Mouse (Mus musculus) liver, embryonic 11.5 days (tissue): ENCODE data around the gene Olfr502. TPM values are rescaled to one million over a fixed set of nuclear protein-coding genes. Genes with fewer than 3 reads are reported as not detected.
"Not testable (repeated sequence)": the region's sequence is repeated elsewhere in the genome, so short reads cannot be mapped to it uniquely, and the experiment has no call there.

Source experiments
- ATAC-seq: fragments of 200-750 bp; cut with Nextera tagmentation; replicated peaks from 2 replicates; pipeline ENCODE4 v1.8.0; 2017; ENCODE audit warnings: moderate number of reproducible peaks, mild to moderate bottlenecking, moderate TSS enrichment, moderate library complexity; ENCODE audit not compliant: low FRiP score
- DNase-seq: peaks from one replicate; pipeline ENCODE4 v3.0.0-alpha.2; 2017; ENCODE audit warnings: low spot score
- H3K27ac ChIP-seq: fragments of 300-500 bp; sonication (generic); 2 replicates; pipeline ENCODE4 v1.5.1; 2014; ENCODE audit warnings: mild to moderate bottlenecking, low read depth, low read length, control low read depth
- H3K27me3 ChIP-seq: fragments of 300-500 bp; sonication (generic); replicated peaks from 2 replicates; pipeline ENCODE4 v1.6.1; 2014; ENCODE audit warnings: low read length, mixed read lengths; ENCODE audit not compliant: control insufficient read depth, insufficient read depth
- H3K36me3 ChIP-seq: fragments of 300-500 bp; sonication (generic); 2 replicates; pipeline ENCODE4 v1.6.1; 2014; ENCODE audit warnings: mild to moderate bottlenecking, low read length, moderate library complexity, mixed read lengths; ENCODE audit not compliant: control insufficient read depth, insufficient read depth
- H3K4me1 ChIP-seq: fragments of 300-500 bp; sonication (generic); replicated peaks from 2 replicates; pipeline ENCODE4 v1.6.1; 2014; ENCODE audit warnings: low read length, mixed read lengths; ENCODE audit not compliant: control insufficient read depth, insufficient read depth
- H3K4me2 ChIP-seq: fragments of 300-500 bp; sonication (generic); 2 replicates; pipeline ENCODE4 v1.6.1; 2014; ENCODE audit warnings: mild to moderate bottlenecking, control low read depth, moderate library complexity
- H3K4me3 ChIP-seq: fragments of 300-500 bp; sonication (generic); 2 replicates; pipeline ENCODE4 v1.5.1; 2014; ENCODE audit warnings: low read depth, low read length, control low read depth
- H3K9ac ChIP-seq: fragments of 300-500 bp; sonication (generic); 2 replicates; pipeline ENCODE4 v1.6.1; 2014; ENCODE audit warnings: low read depth, low read length, control low read depth
- H3K9me3 ChIP-seq: fragments of 300-500 bp; sonication (generic); 2 replicates; pipeline ENCODE4 v1.6.1; 2016; ENCODE audit warnings: low read length, inconsistent platforms, mixed read lengths; ENCODE audit not compliant: control insufficient read depth
- WGBS: fragments of 180-500 bp; shearing (Covaris S2); extraction: QIAGEN DNeasy Blood & Tissue Kit; methylation state at CpG from one replicate; pipeline ENCODE4 v1.1.7; 2014; 5-methylcytosine and 5-hydroxymethylcytosine counted together
- polyA plus RNA-seq: library from polyadenylated mRNA; unstranded; fragments of >200 nt; fragmentation: Nextera tagmentation; extraction: Ambion mirVana; gene quantifications from 2 replicates; pipeline ENCODE4 v1.2.1, GENCODE M21; 2014

Olfr502 gene
- polyA plus RNA-seq, result not detected in 2 replicates

DNA sequence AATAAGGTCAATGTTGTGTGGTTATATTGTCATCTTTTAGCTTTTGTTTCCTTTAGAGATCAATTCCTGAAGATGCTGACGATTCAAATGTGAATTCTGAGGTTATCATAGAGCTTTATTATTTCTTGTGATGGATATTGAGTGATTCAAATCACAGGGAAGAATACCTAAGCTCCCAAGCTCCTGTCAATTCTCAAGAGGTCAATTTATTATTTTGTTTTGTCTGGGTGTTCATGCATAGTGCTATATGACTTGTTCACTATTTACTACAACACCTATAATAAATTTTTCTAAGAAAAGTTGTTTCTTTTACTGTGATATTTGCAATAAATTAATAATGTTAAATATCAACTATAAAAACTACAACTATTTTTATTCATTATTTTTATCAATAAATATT is at the start of gene Olfr502:
Olfr502 (minus strand) TSS at position 101 of the 400 bp plus-strand sequence.
- H3K4me2 ChIP-seq, result no peak within 1 kb of the TSS
- H3K9me3 ChIP-seq, result no peaks in the 10 kb centered on the region; the same call in 1 of the 2 replicates
- H3K27ac ChIP-seq, result no peak within 1 kb of the TSS
- H3K36me3 ChIP-seq, result no peaks in the 10 kb centered on the region
- 53% methylated on average over 1 of the region's 1 CpGs for WGBS
- H3K4me3 ChIP-seq, result no peak within 1 kb of the TSS
- no peak for DNase-seq
- no peak within 1 kb of the TSS for H3K9ac ChIP-seq
- no peaks in the 10 kb centered on the region for H3K27me3 ChIP-seq
- H3K4me1 ChIP-seq, result no peaks in the 10 kb centered on the region
- ATAC-seq, result no peak

DNA sequence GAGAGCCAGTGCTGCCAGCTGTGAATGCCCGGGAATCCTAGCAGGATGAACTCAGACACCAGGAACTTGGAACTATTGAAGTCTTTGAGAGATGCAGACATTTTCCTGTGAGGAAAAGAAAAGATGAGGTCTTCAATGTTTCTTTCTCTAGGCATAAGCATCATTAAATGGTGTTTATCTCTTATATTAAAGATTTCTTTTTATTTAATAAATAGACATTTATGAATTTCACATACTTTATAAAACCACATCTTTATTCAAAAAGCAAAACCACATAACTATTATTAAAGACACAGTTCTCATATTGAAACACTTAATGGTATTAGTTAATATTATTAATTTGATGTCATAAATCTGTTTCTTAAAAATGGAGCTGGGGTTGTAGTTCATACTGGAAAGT is 40.8 kb upstream of the Olfr502 start, which contains the start of gene Olfr504:
Olfr504 (minus strand) TSS at position 101 of the 400 bp plus-strand sequence.
- Histone ChIP-seq H3K4me1 (no peaks in the 10 kb centered on the region), H3K36me3 (no peaks in the 10 kb centered on the region), H3K4me2 (no peak within 1 kb of the TSS), H3K9me3 (no peaks in the 10 kb centered on the region), H3K27me3 (no peaks in the 10 kb centered on the region), H3K4me3 (no peak within 1 kb of the TSS), H3K9ac (no peak within 1 kb of the TSS), H3K27ac (no peak within 1 kb of the TSS)
- DNase-seq (no peak), ATAC-seq (no peak)
- 89% methylated on average over 1 of the region's 1 CpGs for WGBS

DNA sequence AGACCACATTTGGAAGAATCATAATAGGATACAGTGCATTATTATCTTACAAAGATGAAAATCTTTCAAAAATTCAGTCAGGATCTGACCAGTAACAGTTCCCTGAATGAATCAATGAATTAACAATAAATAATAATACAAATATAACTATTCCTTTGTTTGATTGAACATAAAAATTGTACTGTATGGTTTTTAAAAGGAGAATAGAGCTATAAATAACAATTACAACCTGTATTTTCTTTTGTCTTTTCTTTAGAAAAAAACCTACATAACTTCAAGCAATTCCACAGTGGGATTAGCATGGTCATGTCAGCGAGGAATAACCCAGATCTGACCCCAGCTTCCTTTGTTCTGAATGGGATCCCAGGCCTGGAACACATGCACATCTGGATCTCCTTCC is 19.4 kb upstream of the Olfr502 start, which contains the start of gene Olfr503:
Olfr503 (plus strand) TSS at position 301 of the 400 bp plus-strand sequence.
- H3K27ac ChIP-seq, H3K4me2 ChIP-seq, H3K9ac ChIP-seq, H3K4me3 ChIP-seq, H3K4me1 ChIP-seq, ATAC-seq, H3K27me3 ChIP-seq, H3K9me3 ChIP-seq, DNase-seq, H3K36me3 ChIP-seq: not testable (repeated sequence)
- WGBS, result 39% methylated on average over 1 of the region's 1 CpGs

DNA sequence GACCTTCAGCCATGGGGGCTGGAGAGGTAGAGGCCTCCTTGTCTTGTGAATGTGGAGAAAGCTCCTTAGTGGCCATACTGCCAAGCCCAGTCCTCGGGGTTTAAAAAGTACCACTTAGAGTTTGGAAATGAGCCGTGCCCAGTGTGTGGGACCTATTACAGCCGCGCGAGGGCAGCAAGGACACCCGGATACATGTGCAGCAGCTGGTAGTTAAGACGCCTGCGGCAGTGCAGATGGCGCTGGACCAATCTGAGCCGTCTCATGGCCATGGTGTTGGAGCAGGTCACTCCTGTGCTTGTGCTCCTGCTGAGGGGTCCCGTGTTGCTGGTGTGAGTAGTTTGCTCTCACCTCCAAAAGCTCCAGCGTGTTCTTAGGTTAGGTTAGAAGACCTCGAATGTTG is 17.6 kb upstream of the Olfr502 start:
- ATAC-seq (no peak), DNase-seq (no peak)
- no peak overlapping the region for H3K4me2 ChIP-seq
- 74% methylated on average over 13 of the region's 13 CpGs for WGBS
- no peak overlapping the region for H3K4me3 ChIP-seq
- H3K9ac ChIP-seq, result no peak overlapping the region
- H3K36me3 ChIP-seq, result no peaks in the 10 kb centered on the region
- H3K27ac ChIP-seq, result no peak overlapping the region
- no peaks in the 10 kb centered on the region; the same call in 1 of the 2 replicates for H3K9me3 ChIP-seq
- no peaks in the 10 kb centered on the region for H3K27me3 ChIP-seq
- H3K4me1 ChIP-seq, result no peaks in the 10 kb centered on the region

Other genes starting within 250 kb of the Olfr502 start
- not detected in 2 replicates for gene Olfr490, start 236.1 kb downstream of the Olfr502 start, polyA plus RNA-seq
- gene Olfr491, start 211.6 kb downstream of the Olfr502 start, polyA plus RNA-seq, result not detected in 2 replicates
- not detected in 2 replicates for gene Olfr492, start 201.4 kb downstream of the Olfr502 start, polyA plus RNA-seq
- not detected in 2 replicates for gene Olfr493, start 178.1 kb downstream of the Olfr502 start, polyA plus RNA-seq
- gene Olfr494, start 159.7 kb downstream of the Olfr502 start, polyA plus RNA-seq, result not detected in 2 replicates
- gene Olfr495, start 131.9 kb downstream of the Olfr502 start, polyA plus RNA-seq, result not detected in 2 replicates
- not detected in 2 replicates for gene Olfr497, start 104.6 kb downstream of the Olfr502 start, polyA plus RNA-seq
- gene Olfr498, start 59.7 kb downstream of the Olfr502 start, polyA plus RNA-seq, result not detected in 2 replicates
- gene Olfr503, start 19.5 kb upstream of the Olfr502 start, polyA plus RNA-seq, result not detected in 2 replicates
- gene Olfr504, start 40.7 kb upstream of the Olfr502 start, polyA plus RNA-seq, result not detected in 2 replicates
- not detected in 2 replicates for gene Olfr506, start 85.7 kb upstream of the Olfr502 start, polyA plus RNA-seq
- not detected in 2 replicates for gene Olfr507, start 96.7 kb upstream of the Olfr502 start, polyA plus RNA-seq
- gene Olfr508, start 104.9 kb upstream of the Olfr502 start, polyA plus RNA-seq, result not detected in 2 replicates
- not detected in 2 replicates for gene Olfr509, start 126.8 kb upstream of the Olfr502 start, polyA plus RNA-seq
- not detected in 2 replicates for gene Olfr510, start 141.4 kb upstream of the Olfr502 start, polyA plus RNA-seq
- gene Olfr512, start 188.3 kb upstream of the Olfr502 start, polyA plus RNA-seq, result not detected in 2 replicates
- gene Olfr513, start 225.9 kb upstream of the Olfr502 start, polyA plus RNA-seq, result not detected in 2 replicates